Mouse (Mus musculus): ENCODE results near the gene Vmn1r2. TPM values are rescaled to one million over a fixed set of nuclear protein-coding genes. Genes with fewer than 3 reads are reported as not detected.
"Not testable (repeated sequence)": the region's sequence is repeated elsewhere in the genome, so short reads cannot be mapped to it uniquely, and the experiment has no call there.

Gene Vmn1r2
- not detected in 2 replicates for polyA plus RNA-seq (2011; ENCODE audit: insufficient read length, low read depth, missing spikeins)

- not testable (repeated sequence) for H3K4me1 ChIP-seq (ENCODE audit: control insufficient read depth, insufficient read depth, low read length); H3K4me3 ChIP-seq (ENCODE audit: insufficient read depth, low read length); H3K27ac ChIP-seq (ENCODE audit: insufficient read depth, low read length)
These were observed at the start of gene Vmn1r2 for GRCm38 (mm10) chr4:3167020-3167419. Gene Vmn1r2, plus strand, starts transcription at chr4:3167320.

- H3K27ac ChIP-seq (ENCODE audit: insufficient read depth, low read length); H3K4me1 ChIP-seq (ENCODE audit: control insufficient read depth, insufficient read depth, low read length): not testable (repeated sequence)
These were observed 19.2 kb upstream of the Vmn1r2 start for GRCm38 (mm10) chr4:3147926-3148325.

DNA sequence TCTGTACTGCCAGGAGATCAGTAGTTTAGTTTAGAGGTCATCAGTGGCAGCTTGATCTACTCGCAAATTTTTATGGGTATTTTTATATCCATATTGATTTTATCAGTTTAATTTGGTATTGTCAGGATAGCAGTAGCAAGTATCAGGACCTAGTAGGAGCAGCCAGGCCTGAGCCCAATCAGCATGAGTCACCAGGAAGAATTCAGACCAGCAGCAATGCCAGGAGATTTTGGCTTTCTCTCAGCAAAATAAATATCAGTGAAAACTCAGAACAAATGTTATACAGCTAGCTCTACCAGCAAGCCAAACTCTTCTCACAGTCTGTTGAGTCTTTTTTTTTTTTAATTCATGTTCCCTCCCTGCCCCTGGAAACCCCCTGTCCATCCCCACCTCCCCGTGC is 13.8 kb upstream of the Vmn1r2 start:
- not testable (repeated sequence) for H3K4me1 ChIP-seq (ENCODE audit: control insufficient read depth, insufficient read depth, low read length); H3K27ac ChIP-seq (ENCODE audit: insufficient read depth, low read length); H3K4me3 ChIP-seq (ENCODE audit: insufficient read depth, low read length)

More at GRCm38 (mm10) chr4:3147926-3148325, 19.2 kb upstream of the Vmn1r2 start:
- not testable (repeated sequence) for H3K4me3 ChIP-seq (ENCODE audit: insufficient read depth, low read length)

- not testable (repeated sequence) for H3K27ac ChIP-seq (ENCODE audit: insufficient read depth, low read length); H3K4me3 ChIP-seq (ENCODE audit: insufficient read depth, low read length); H3K4me1 ChIP-seq (ENCODE audit: control insufficient read depth, insufficient read depth, low read length)
These were observed 2.7 kb upstream of the Vmn1r2 start for GRCm38 (mm10) chr4:3164429-3164828.

GRCm38 (mm10) chr4:3165046-3165445 is 2.1 kb upstream of the Vmn1r2 start:
- H3K4me3 ChIP-seq (ENCODE audit: insufficient read depth, low read length): no peak overlapping the region
- H3K27ac ChIP-seq (ENCODE audit: insufficient read depth, low read length): no peak overlapping the region
- TF ChIP-seq POLR2A (IDR thresholded peaks at IDR 0.05; ENCODE audit: low read depth, low read length) (no peak), CTCF (IDR thresholded peaks at IDR 0.05; ENCODE audit: borderline replicate concordance, insufficient read depth, low read length) (no peak)
- no peaks in the 10 kb centered on the region for H3K4me1 ChIP-seq (ENCODE audit: control insufficient read depth, insufficient read depth, low read length)

GRCm38 (mm10) chr4:3174586-3174985 is 7.5 kb downstream of the Vmn1r2 start:
- not testable (repeated sequence) for H3K4me3 ChIP-seq (ENCODE audit: insufficient read depth, low read length); H3K27ac ChIP-seq (ENCODE audit: insufficient read depth, low read length); H3K4me1 ChIP-seq (ENCODE audit: control insufficient read depth, insufficient read depth, low read length)

DNA sequence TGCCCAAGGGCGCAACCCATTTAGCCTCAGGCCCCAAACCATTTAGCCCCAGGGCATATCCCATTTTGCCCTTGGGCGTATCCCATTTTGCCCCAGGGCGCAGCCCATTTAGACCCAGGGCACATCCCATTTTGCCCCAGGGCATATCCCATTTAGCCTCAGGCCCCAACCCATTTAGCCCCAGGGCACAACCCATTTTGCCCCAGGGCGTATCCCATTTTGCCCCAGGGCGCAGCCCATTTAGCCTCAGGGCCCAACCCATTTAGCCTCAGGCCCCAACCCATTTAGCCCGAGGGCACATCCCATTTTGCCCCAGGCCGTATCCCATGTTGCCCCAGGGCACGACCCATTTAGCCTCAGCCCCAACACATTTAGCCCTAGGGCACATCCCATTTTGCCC is 8.6 kb downstream of the Vmn1r2 start:
- H3K4me1 ChIP-seq (ENCODE audit: control insufficient read depth, insufficient read depth, low read length); H3K4me3 ChIP-seq (ENCODE audit: insufficient read depth, low read length); H3K27ac ChIP-seq (ENCODE audit: insufficient read depth, low read length): not testable (repeated sequence)

- not testable (repeated sequence) for H3K27ac ChIP-seq (ENCODE audit: insufficient read depth, low read length); H3K4me3 ChIP-seq (ENCODE audit: insufficient read depth, low read length); H3K4me1 ChIP-seq (ENCODE audit: control insufficient read depth, insufficient read depth, low read length)
These were observed 9.1 kb downstream of the Vmn1r2 start for GRCm38 (mm10) chr4:3176195-3176594.

GRCm38 (mm10) chr4:3176746-3177490 is 9.8 kb downstream of the Vmn1r2 start:
- not testable (repeated sequence) for H3K4me1 ChIP-seq (ENCODE audit: control insufficient read depth, insufficient read depth, low read length); H3K4me3 ChIP-seq (ENCODE audit: insufficient read depth, low read length); H3K27ac ChIP-seq (ENCODE audit: insufficient read depth, low read length)

- H3K27ac ChIP-seq (ENCODE audit: insufficient read depth, low read length); H3K4me3 ChIP-seq (ENCODE audit: insufficient read depth, low read length); H3K4me1 ChIP-seq (ENCODE audit: control insufficient read depth, insufficient read depth, low read length): not testable (repeated sequence)
These were observed 18.1 kb downstream of the Vmn1r2 start, which contains the start of gene Vmn1r3 for GRCm38 (mm10) chr4:3185258-3185657. Gene Vmn1r3, minus strand, starts transcription at chr4:3185358.

DNA sequence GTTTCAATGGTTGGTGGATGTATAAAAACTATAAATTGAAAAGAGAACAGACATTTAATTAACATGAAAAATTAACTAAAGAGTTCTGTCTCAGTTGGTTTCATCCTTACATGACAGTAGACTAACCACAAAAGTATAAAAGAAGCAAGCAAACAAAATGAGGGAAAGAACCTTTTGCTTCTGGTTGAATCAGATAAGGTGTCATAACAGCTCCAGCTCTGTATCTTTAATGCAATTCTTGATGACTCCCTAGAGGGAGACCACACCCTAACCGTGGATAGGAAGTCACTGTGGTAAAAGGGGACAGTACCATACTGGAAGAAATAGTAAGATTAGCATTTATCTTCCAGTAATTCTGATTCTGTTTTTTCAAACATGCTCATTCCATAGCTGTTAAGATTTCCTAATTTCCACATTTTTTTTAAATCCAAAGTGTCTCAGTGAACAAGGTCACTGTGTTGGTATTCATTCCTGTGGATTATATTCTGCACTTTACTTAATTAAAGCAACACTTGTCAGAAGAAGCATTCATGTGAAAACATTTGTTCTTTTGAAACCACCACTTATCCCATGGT is 42.6 kb downstream of the Vmn1r2 start:
- H3K4me1 ChIP-seq (ENCODE audit: control insufficient read depth, insufficient read depth, low read length); H3K27ac ChIP-seq (ENCODE audit: insufficient read depth, low read length): not testable (repeated sequence)

GRCm38 (mm10) chr4:3213349-3213748 is 46.2 kb downstream of the Vmn1r2 start:
- H3K4me1 ChIP-seq (ENCODE audit: control insufficient read depth, insufficient read depth, low read length); H3K27ac ChIP-seq (ENCODE audit: insufficient read depth, low read length); H3K4me3 ChIP-seq (ENCODE audit: insufficient read depth, low read length): not testable (repeated sequence)

More for the DNA sequence above, 42.6 kb downstream of the Vmn1r2 start:
- not testable (repeated sequence) for H3K4me3 ChIP-seq (ENCODE audit: insufficient read depth, low read length)

GRCm38 (mm10) chr4:3216382-3216781 is 49.3 kb downstream of the Vmn1r2 start:
- not testable (repeated sequence) for H3K27ac ChIP-seq (ENCODE audit: insufficient read depth, low read length); H3K4me3 ChIP-seq (ENCODE audit: insufficient read depth, low read length); H3K4me1 ChIP-seq (ENCODE audit: control insufficient read depth, insufficient read depth, low read length)

Data from embryonic fibroblast, embryonic 13.5 days (primary cell).